Comparison of ENCODE assay signal across 18 mouse cellular contexts in genomic region chr1:153753725-153754464, GRCm38 (mm10). TPM values are rescaled to one million over a fixed set of nuclear protein-coding genes. Genes with fewer than 3 reads are reported as not detected.
DNase-seq lines count a peak whose midpoint lies in the region; ATAC-seq and TF ChIP-seq lines count a peak whose summit lies in the region.
"Had no signal": no experiment of that assay in that cellular context is flagged by ENCODE, and none has a peak within 500 bp of the region (broad histone marks: within the 10 kb centered on the region; RNA-seq: fewer than 3 reads in every experiment).

No protein-coding gene starts in this region.

- ATAC-seq in intestine, embryonic 16.5 days, result no peak
- no peak for ATAC-seq in intestine, embryonic 15.5 days
- no peak for ATAC-seq in intestine, postnatal 0 days
- ATAC-seq: forebrain, embryonic 14.5 days; midbrain, embryonic 16.5 days had no signal

- H3K4me1 ChIP-seq in intestine, embryonic 16.5 days (ENCODE audit: control insufficient read depth, insufficient read depth, low read length), result peaks cover 7% of the 10 kb centered on the region; the same call in 1 of the 2 replicates
- peaks cover 15% of the 10 kb centered on the region; the same call in 1 of the 2 replicates for H3K4me1 ChIP-seq in intestine, embryonic 15.5 days (replicated peaks)
- no peaks in the 10 kb centered on the region for H3K4me1 ChIP-seq in brown adipose tissue, adult 24 weeks (ENCODE audit: control insufficient read depth, insufficient read depth, insufficient read length, low read length)
- 0 out of 2 replicates have a peak, but pooled peaks cover 6% of the 10 kb centered on the region for H3K4me1 ChIP-seq in intestine, postnatal 0 days (replicated peaks; ENCODE audit: control insufficient read depth, insufficient read depth, low read length)

- H3K27ac ChIP-seq in intestine, embryonic 16.5 days (ENCODE audit: low read length), result no peak overlapping the region
- no peak overlapping the region for H3K27ac ChIP-seq in intestine, embryonic 15.5 days
- no peak overlapping the region for H3K27ac ChIP-seq in brown adipose tissue, adult 24 weeks (replicated peaks; ENCODE audit: low read depth, low read length)
- no peak overlapping the region for H3K27ac ChIP-seq in intestine, postnatal 0 days (ENCODE audit: low read depth, low read length)
- H3K27ac ChIP-seq: embryonic facial prominence, embryonic 15.5 days; hindbrain, embryonic 14.5 days; stomach, embryonic 15.5 days had no signal

- DNase-seq in lung, postnatal 25 days (ENCODE audit: low spot score), result peak; percentile 35
- no peak for DNase-seq in spleen, adult 18-20 months
- DNase-seq in cerebellum, postnatal 4 days (ENCODE audit: low spot score in 2 of 2), result no peak
- DNase-seq: adrenal gland, postnatal 36 days; cerebellum, adult 9-10 months; heart, postnatal 14 days; kidney, adult 11 months; kidney, postnatal 14 days; thymus, postnatal 25 days had no signal

- no peak overlapping the region for H3K4me2 ChIP-seq in intestine, embryonic 16.5 days (ENCODE audit: low read depth, low read length)
- no peak overlapping the region for H3K4me2 ChIP-seq in intestine, embryonic 15.5 days (replicated peaks)
- H3K4me2 ChIP-seq in intestine, postnatal 0 days (replicated peaks; ENCODE audit: low read depth), result peak overlapping the region; percentile 75
- H3K4me2 ChIP-seq: embryonic facial prominence, embryonic 15.5 days; hindbrain, embryonic 14.5 days; stomach, embryonic 15.5 days had no signal

- H3K36me3 ChIP-seq in intestine, embryonic 16.5 days (ENCODE audit: control insufficient read depth, insufficient read depth, low read length), result no peaks in the 10 kb centered on the region; the same call in 1 of the 2 replicates
- no peaks in the 10 kb centered on the region for H3K36me3 ChIP-seq in intestine, embryonic 15.5 days
- peaks cover 23% of the 10 kb centered on the region for H3K36me3 ChIP-seq in intestine, postnatal 0 days (ENCODE audit: control insufficient read depth, insufficient read depth)
- H3K36me3 ChIP-seq: embryonic facial prominence, embryonic 15.5 days; stomach, embryonic 15.5 days had no signal

- no peaks in the 10 kb centered on the region for H3K9me3 ChIP-seq in intestine, embryonic 16.5 days (ENCODE audit: control insufficient read depth, low read length)
- H3K9me3 ChIP-seq in intestine, embryonic 15.5 days, result no peaks in the 10 kb centered on the region
- no peaks in the 10 kb centered on the region for H3K9me3 ChIP-seq in intestine, postnatal 0 days (ENCODE audit: control insufficient read depth)
- H3K9me3 ChIP-seq: embryonic facial prominence, embryonic 15.5 days; stomach, embryonic 15.5 days had no signal

- H3K9ac ChIP-seq in intestine, embryonic 16.5 days (ENCODE audit: low read depth, low read length), result peak overlapping the region; percentile 21; the same call in 1 of the 2 replicates
- no peak overlapping the region for H3K9ac ChIP-seq in intestine, embryonic 15.5 days
- peak overlapping the region; percentile 7; the same call in 1 of the 2 replicates for H3K9ac ChIP-seq in intestine, postnatal 0 days (ENCODE audit: low read depth, low read length)
- H3K9ac ChIP-seq: embryonic facial prominence, embryonic 15.5 days; hindbrain, embryonic 14.5 days; stomach, embryonic 15.5 days had no signal

- WGBS in intestine, embryonic 16.5 days, result 73% methylated on average over 25 of the region's 25 CpGs
- WGBS in intestine, embryonic 15.5 days, result 70% methylated on average over 25 of the region's 25 CpGs
- WGBS in intestine, postnatal 0 days, result 73% methylated on average over 25 of the region's 25 CpGs

- no peak overlapping the region for H3K4me3 ChIP-seq in intestine, embryonic 16.5 days (ENCODE audit: low read length)
- H3K4me3 ChIP-seq in intestine, embryonic 15.5 days (replicated peaks), result no peak overlapping the region
- peak overlapping the region; percentile 0; the same call in 1 of the 2 replicates for H3K4me3 ChIP-seq in brown adipose tissue, adult 24 weeks (ENCODE audit: insufficient read depth, low read depth, low read length)
- H3K4me3 ChIP-seq in intestine, postnatal 0 days (ENCODE audit: low read depth, low read length), result no peak overlapping the region
- H3K4me3 ChIP-seq: embryonic facial prominence, embryonic 15.5 days; stomach, embryonic 15.5 days had no signal

- H3K27me3 ChIP-seq in intestine, embryonic 16.5 days (replicated peaks; ENCODE audit: control insufficient read depth, insufficient read depth, low read length), result no peaks in the 10 kb centered on the region
- H3K27me3 ChIP-seq in intestine, embryonic 15.5 days (replicated peaks), result no peaks in the 10 kb centered on the region
- no peaks in the 10 kb centered on the region for H3K27me3 ChIP-seq in intestine, postnatal 0 days (replicated peaks; ENCODE audit: control insufficient read depth, insufficient read depth, low read length)
- H3K27me3 ChIP-seq: embryonic facial prominence, embryonic 15.5 days; stomach, embryonic 15.5 days had no signal

- peak; percentile 19; the same call in 1 of the 2 replicates for TF ChIP-seq CTCF in intestine, postnatal 0 days (IDR thresholded peaks at IDR 0.05; ENCODE audit: low read depth)

RNA-seq across cellular contexts. Expression of gene Rnasel, which starts 4.7 kb away (rescaled TPM):
- polyA plus RNA-seq in intestine, embryonic 16.5 days (2015; fragmentation: Nextera tagmentation; extraction: Ambion mirVana), result 32.4 and 35.9 TPM in 2 replicates
- 22.9 and 24.5 TPM in 2 replicates for polyA plus RNA-seq in intestine, embryonic 15.5 days (2015; fragmentation: Nextera tagmentation; extraction: Ambion mirVana)
- 2.6 and 3.6 TPM in 2 replicates for polyA plus RNA-seq in brown adipose tissue, adult 24 weeks (2012; ENCODE audit: insufficient read depth, insufficient read length, missing spikeins)
- 49.9 and 57.7 TPM in 2 replicates for polyA plus RNA-seq in intestine, postnatal 0 days (2015; fragmentation: Nextera tagmentation; extraction: Ambion mirVana)

RNA-seq across cellular contexts. Expression of gene Rgs16, which starts 13.7 kb away (rescaled TPM):
- 5.0 and 5.3 TPM in 2 replicates for polyA plus RNA-seq in intestine, embryonic 16.5 days (2015; fragmentation: Nextera tagmentation; extraction: Ambion mirVana)
- polyA plus RNA-seq in intestine, embryonic 15.5 days (2015; fragmentation: Nextera tagmentation; extraction: Ambion mirVana), result 4.8 and 5.1 TPM in 2 replicates
- polyA plus RNA-seq in brown adipose tissue, adult 24 weeks (2012; ENCODE audit: insufficient read depth, insufficient read length, missing spikeins), result 0.44 TPM in 1 of 2 replicates, not detected in the other
- polyA plus RNA-seq in intestine, postnatal 0 days (2015; fragmentation: Nextera tagmentation; extraction: Ambion mirVana), result 2.1 and 2.4 TPM in 2 replicates
